Mouse (Mus musculus) heart, postnatal 4 days (tissue): Measurements from ENCODE around the gene Eif4a3. TPM values are rescaled to one million over a fixed set of nuclear protein-coding genes. Genes with fewer than 3 reads are reported as not detected.
"Not testable (repeated sequence)": the region's sequence is repeated elsewhere in the genome, so short reads cannot be mapped to it uniquely, and the experiment has no call there.

Experiments
- DNase-seq: peaks from one replicate; pipeline ENCODE4 v3.0.0; 2021
- total RNA-seq, 2 experiments: library from RNA; stranded (reverse); gene quantifications; 2 replicates each; pipeline ENCODE4 v1.2.3; 2021

Gene Eif4a3
- total RNA-seq, 2 experiments from 2014 or later = 141 to 154 TPM

DNA sequence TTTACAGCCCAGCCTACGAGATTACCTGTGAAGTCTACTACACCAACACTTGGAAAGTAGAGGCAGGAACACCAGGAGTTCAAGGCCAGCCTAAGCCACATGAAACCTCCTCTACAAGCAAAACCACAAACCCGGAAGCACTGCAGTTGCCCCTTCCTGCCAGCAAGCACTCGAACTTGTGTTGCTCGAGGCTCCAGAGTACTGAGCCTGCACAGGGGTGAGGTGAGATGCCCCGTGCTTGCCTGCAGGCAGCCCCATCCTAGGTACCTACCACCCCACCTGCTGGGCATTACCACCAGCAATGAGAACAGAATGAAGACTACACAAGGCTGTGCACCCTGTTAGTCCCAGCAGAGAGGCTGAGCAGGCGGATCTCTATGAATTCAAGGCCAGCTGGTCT, 1.9 kb downstream of the Eif4a3 start:
- DNase-seq = no peak

GRCm38 (mm10) chr11:119292861-119293260, 7.0 kb downstream of the Eif4a3 start:
- DNase-seq = not testable (repeated sequence)

GRCm38 (mm10) chr11:119287207-119287992, 12.5 kb downstream of the Eif4a3 start:
- DNase-seq = no peak

DNA sequence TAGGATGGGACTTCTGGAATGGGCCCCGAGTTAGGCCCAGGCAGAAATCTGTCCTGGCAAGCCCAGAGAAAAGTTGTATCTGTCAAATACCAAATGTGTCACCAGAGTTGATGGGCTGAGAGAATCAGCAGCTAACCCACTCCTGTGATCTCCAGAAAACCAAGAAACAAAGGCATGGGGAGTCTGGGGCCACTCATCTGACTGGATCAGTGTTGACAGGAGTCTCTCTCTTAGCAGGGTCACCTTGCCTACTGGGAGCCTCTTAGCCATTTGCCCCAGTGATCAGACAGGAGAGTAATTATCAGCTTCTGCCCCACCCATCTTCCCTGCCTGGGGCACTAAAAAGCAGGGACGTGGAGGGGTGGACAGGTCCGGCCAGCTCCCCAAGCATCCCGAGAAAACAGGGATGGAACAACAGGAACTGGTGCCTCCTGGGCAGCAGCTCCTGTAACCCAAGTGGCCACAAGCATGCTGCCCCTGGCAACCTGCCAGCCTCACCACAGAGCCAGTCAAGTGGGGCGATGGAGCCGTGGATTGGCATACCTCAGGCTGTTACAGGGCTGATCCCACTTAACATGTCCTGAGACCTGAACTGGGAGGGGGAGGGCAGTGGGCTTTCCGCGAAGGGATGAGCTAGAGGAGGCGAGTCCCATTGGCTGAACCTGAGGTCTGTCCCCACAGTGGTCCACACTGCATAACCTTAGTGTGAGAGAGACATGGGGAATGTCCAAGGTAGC, 13.9 kb downstream of the Eif4a3 start:
- DNase-seq = peak; percentile 42

GRCm38 (mm10) chr11:119281030-119281429, 18.9 kb downstream of the Eif4a3 start:
- no peak for DNase-seq

GRCm38 (mm10) chr11:119273186-119273930, 26.5 kb downstream of the Eif4a3 start:
- DNase-seq = no peak

DNA sequence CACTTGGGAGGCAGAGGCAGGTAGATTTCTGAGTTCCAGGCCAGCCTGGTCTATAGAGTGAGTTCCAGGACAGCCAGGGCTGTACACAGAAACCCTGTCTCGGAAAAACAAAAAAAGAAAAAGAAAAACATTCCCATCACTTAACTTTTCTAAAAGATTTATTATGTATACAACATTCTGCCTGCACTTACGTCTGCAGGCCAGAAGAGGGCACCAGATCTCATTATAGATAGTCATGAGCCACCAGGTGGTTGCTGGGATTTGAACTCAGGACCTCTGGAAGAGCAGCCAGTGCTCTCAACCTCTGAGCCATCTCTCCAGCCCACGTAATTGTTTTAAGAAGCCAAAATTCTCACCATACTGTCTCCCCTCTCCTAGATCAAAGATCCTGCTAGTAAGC, 27.4 kb downstream of the Eif4a3 start:
- not testable (repeated sequence) for DNase-seq

GRCm38 (mm10) chr11:119268557-119269195, 31.2 kb downstream of the Eif4a3 start:
- DNase-seq = no peak

DNA sequence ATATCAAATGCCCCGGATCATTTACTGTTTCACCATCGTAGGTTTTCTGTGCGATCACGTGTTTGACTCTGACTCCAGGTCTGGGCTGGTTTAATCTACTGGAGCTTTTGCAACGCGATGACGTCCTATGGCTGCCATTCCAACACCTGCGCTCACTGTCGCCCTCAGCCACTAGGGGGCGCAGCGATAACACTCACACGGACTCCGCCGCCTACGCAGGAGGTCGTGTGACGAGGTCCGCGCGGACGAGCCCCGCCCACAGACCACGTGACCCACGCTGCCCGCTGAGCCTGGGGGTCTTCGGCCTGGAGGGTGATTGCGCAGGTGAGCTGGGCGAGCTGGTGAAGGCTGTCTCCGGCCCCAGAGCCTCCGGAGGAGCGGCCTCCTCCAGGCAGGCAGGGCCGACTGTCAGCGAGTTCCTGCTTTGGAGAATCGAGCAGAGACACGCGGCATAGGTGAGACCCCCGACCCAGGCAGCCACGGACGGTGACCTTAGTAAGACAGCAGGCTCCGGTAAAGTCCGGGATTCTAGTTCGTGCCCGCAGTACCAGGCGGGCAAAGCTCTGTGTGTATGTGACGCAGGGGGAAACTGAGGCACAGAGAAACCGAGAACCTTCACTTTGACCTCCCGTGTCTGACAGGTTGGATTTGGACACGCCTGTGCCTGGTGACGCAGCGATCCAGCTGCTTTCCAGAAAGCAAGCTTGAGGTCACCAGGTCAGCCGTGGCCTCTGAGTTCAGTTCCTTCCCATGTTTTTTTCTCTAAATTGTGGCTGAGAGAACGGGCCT, 31.9 kb downstream of the Eif4a3 start, which contains the start of gene Gaa:
TSS of gene Gaa (plus strand) at position 120 of the 789 bp plus-strand sequence.
- peak; percentile 97 for DNase-seq

- DNase-seq = peak; percentile 42
Measured at GRCm38 (mm10) chr11:119267241-119267674, 32.6 kb downstream of the Eif4a3 start.

DNA sequence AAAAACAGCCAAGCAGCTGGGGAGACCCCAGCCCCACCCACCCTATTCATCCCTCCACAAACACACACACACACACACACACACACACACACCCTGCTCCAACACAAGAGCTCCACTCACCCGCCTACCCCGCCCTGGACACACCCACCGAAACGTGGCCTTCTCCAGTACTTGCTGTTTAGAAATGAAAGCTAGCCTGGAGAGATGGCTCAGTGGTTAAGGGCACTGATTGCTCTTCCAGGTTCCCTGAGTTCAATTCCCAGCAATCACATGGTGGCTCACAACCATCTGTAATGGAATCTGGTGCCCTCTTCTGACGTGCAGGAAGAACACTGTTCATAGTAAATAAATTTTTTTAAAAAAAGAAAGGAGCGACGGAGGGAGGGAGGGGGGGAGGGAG, 34.1 kb downstream of the Eif4a3 start:
- no peak for DNase-seq

GRCm38 (mm10) chr11:119264413-119264812, 35.5 kb downstream of the Eif4a3 start:
- no peak for DNase-seq

- DNase-seq = no peak
Measured at GRCm38 (mm10) chr11:119259977-119260376, 39.9 kb downstream of the Eif4a3 start.

GRCm38 (mm10) chr11:119258572-119259322, 41.1 kb downstream of the Eif4a3 start:
- DNase-seq = peak; percentile 70

GRCm38 (mm10) chr11:119258216-119258571, 41.7 kb downstream of the Eif4a3 start:
- DNase-seq = no peak

GRCm38 (mm10) chr11:119256557-119256956, 43.3 kb downstream of the Eif4a3 start:
- not testable (repeated sequence) for DNase-seq

- peak; percentile 63 for DNase-seq
Measured at GRCm38 (mm10) chr11:119252854-119253541, 46.9 kb downstream of the Eif4a3 start.

- DNase-seq = no peak
Measured at GRCm38 (mm10) chr11:119250998-119251397, 48.9 kb downstream of the Eif4a3 start.

GRCm38 (mm10) chr11:119249011-119249410, 50.9 kb downstream of the Eif4a3 start:
- DNase-seq = peak; percentile 83

DNA sequence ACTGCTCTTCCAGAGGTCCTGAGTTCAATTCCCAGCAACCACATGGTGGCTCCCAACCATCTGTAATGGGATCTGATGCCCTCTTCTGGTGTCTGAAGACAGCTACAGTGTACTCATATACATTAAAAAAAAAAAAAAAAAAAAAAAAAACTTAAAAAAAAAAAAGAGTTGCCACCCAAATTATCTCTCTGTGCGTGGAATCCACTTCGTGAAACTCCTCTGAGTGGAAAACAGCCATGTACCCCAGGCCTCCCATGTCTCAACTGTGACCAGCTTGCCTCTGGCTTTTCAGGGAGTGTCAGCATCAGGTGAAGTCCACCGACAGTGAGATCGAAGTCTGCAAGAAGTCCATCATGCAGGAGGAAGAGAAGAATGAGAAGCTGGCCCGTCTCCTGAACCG, 54.3 kb downstream of the Eif4a3 start:
- not testable (repeated sequence) for DNase-seq
